In genomic region chr8:83999825-84000224, GRCm38 (mm10) we compare ENCODE assay signal across 14 mouse cellular contexts. TPM values are rescaled to one million over a fixed set of nuclear protein-coding genes. Genes with fewer than 3 reads are reported as not detected.
A peak's percentile ranks its signal among the peaks of the same experiment; 100 is the strongest.
DNase-seq lines count a peak whose midpoint lies in the region; ATAC-seq lines count a peak whose summit lies in the region.
"Had no signal": no experiment of that assay in that cellular context is flagged by ENCODE, and none has a peak within 500 bp of the region (broad histone marks: within the 10 kb centered on the region; RNA-seq: fewer than 3 reads in every experiment).

No protein-coding gene starts in this region.

- peaks cover 10% of the 10 kb centered on the region for H3K27me3 ChIP-seq in heart, embryonic 11.5 days (ENCODE audit: control insufficient read depth, insufficient read depth, low read length)
- peaks cover 16% of the 10 kb centered on the region; the same call in 1 of the 2 replicates for H3K27me3 ChIP-seq in midbrain, embryonic 14.5 days (ENCODE audit: control insufficient read depth, insufficient read depth, low read length)
- peaks cover 18% of the 10 kb centered on the region for H3K27me3 ChIP-seq in midbrain, embryonic 15.5 days (replicated peaks)
- H3K27me3 ChIP-seq in intestine, embryonic 16.5 days (replicated peaks; ENCODE audit: control insufficient read depth, insufficient read depth, low read length), result no peaks in the 10 kb centered on the region
- H3K27me3 ChIP-seq in neural tube, embryonic 14.5 days (ENCODE audit: control insufficient read depth, insufficient read depth, low read length), result 0 out of 2 replicates have a peak, but pooled peaks cover 6% of the 10 kb centered on the region
- H3K27me3 ChIP-seq: CH12.LX had no signal

- WGBS in heart, embryonic 11.5 days (ENCODE audit: insufficient replicate concordance), result 91% methylated on average over 2 of the region's 2 CpGs
- whole genome bisulfite sequencing in midbrain, embryonic 14.5 days, result 90% methylated on average over 2 of the region's 2 CpGs
- WGBS in midbrain, embryonic 15.5 days, result 89% methylated on average over 2 of the region's 2 CpGs
- 89% methylated on average over 2 of the region's 2 CpGs for WGBS in intestine, embryonic 16.5 days
- WGBS in neural tube, embryonic 14.5 days, result 92% methylated on average over 2 of the region's 2 CpGs

- peaks cover 27% of the 10 kb centered on the region for H3K4me1 ChIP-seq in heart, embryonic 11.5 days (ENCODE audit: control insufficient read depth, insufficient read depth, low read length)
- H3K4me1 ChIP-seq in midbrain, embryonic 14.5 days (ENCODE audit: control insufficient read depth, insufficient read depth, low read length), result peaks cover 16% of the 10 kb centered on the region
- H3K4me1 ChIP-seq in midbrain, embryonic 15.5 days, result peaks cover 42% of the 10 kb centered on the region
- H3K4me1 ChIP-seq in intestine, embryonic 16.5 days (ENCODE audit: control insufficient read depth, insufficient read depth, low read length), result peaks cover 36% of the 10 kb centered on the region
- peaks cover 18% of the 10 kb centered on the region for H3K4me1 ChIP-seq in neural tube, embryonic 14.5 days (ENCODE audit: control insufficient read depth, insufficient read depth, low read length)

- ATAC-seq in heart, embryonic 11.5 days (replicated peaks; ENCODE audit: insufficient number of reproducible peaks, low FRiP score, low TSS enrichment), result no peak
- ATAC-seq in midbrain, embryonic 14.5 days (ENCODE audit: low FRiP score, low TSS enrichment), result no peak
- no peak for ATAC-seq in midbrain, embryonic 15.5 days (replicated peaks)
- ATAC-seq in intestine, embryonic 16.5 days, result no peak
- no peak for ATAC-seq in neural tube, embryonic 14.5 days (ENCODE audit: low read depth)
- ATAC-seq: lung, postnatal 0 days had no signal

- intact Hi-C loops in heart, postnatal 10 days (cut with DNase I), result loop anchor here (5.0 kb wide), 1 partner anchor 43 kb away; the partner anchor contains the start of genes Asf1b and Gm10644

- H3K9me3 ChIP-seq in heart, embryonic 11.5 days (replicated peaks; ENCODE audit: control insufficient read depth, low read length), result no peaks in the 10 kb centered on the region
- H3K9me3 ChIP-seq in midbrain, embryonic 14.5 days (ENCODE audit: control insufficient read depth, low read length), result no peaks in the 10 kb centered on the region
- no peaks in the 10 kb centered on the region for H3K9me3 ChIP-seq in midbrain, embryonic 15.5 days
- no peaks in the 10 kb centered on the region for H3K9me3 ChIP-seq in intestine, embryonic 16.5 days (ENCODE audit: control insufficient read depth, low read length)
- H3K9me3 ChIP-seq in neural tube, embryonic 14.5 days (ENCODE audit: control insufficient read depth, low read length), result no peaks in the 10 kb centered on the region

- no peak overlapping the region for H3K9ac ChIP-seq in heart, embryonic 11.5 days (ENCODE audit: low read depth, low read length)
- 0 out of 2 replicates have a peak overlapping the region, but pooled peaks have one; percentile 67 for H3K9ac ChIP-seq in midbrain, embryonic 14.5 days (replicated peaks; ENCODE audit: low read length)
- H3K9ac ChIP-seq in midbrain, embryonic 15.5 days, result no peak overlapping the region
- peak overlapping the region; percentile 85; the same call in 1 of the 2 replicates for H3K9ac ChIP-seq in intestine, embryonic 16.5 days (ENCODE audit: low read depth, low read length)
- H3K9ac ChIP-seq in neural tube, embryonic 14.5 days (replicated peaks; ENCODE audit: low read depth, low read length), result no peak overlapping the region

- H3K27ac ChIP-seq in heart, embryonic 11.5 days (ENCODE audit: low read depth, low read length), result no peak overlapping the region
- H3K27ac ChIP-seq in midbrain, embryonic 14.5 days (replicated peaks; ENCODE audit: low read depth, low read length), result no peak overlapping the region
- H3K27ac ChIP-seq in midbrain, embryonic 15.5 days, result no peak overlapping the region
- H3K27ac ChIP-seq in intestine, embryonic 16.5 days (ENCODE audit: low read length), result no peak overlapping the region
- H3K27ac ChIP-seq in neural tube, embryonic 14.5 days (ENCODE audit: low read depth, low read length), result no peak overlapping the region
- H3K27ac ChIP-seq: heart, adult 2 months had no signal

- DNase-seq in heart, postnatal 10 days, result no peak
- DNase-seq in midbrain, embryonic 14.5 days, result no peak
- DNase-seq in urinary bladder, adult 2 months (ENCODE audit: low spot score), result no peak
- no peak for DNase-seq in layer of hippocampus, adult 18-20 months (ENCODE audit: low spot score in 2 of 2)
- DNase-seq: heart, adult 2 months; right cerebral cortex, postnatal 25 days had no signal

- no peak overlapping the region; the same call in 1 of the 2 replicates for H3K4me2 ChIP-seq in heart, embryonic 11.5 days
- H3K4me2 ChIP-seq in midbrain, embryonic 14.5 days (ENCODE audit: low read length), result peak overlapping the region; percentile 77
- H3K4me2 ChIP-seq in midbrain, embryonic 15.5 days, result no peak overlapping the region
- no peak overlapping the region for H3K4me2 ChIP-seq in intestine, embryonic 16.5 days (ENCODE audit: low read depth, low read length)
- 0 out of 2 replicates have a peak overlapping the region, but pooled peaks have one; percentile 5 for H3K4me2 ChIP-seq in neural tube, embryonic 14.5 days (ENCODE audit: low read depth, low read length)

- H3K36me3 ChIP-seq in heart, embryonic 11.5 days (ENCODE audit: control insufficient read depth, insufficient read depth, low read length), result peaks cover 4% of the 10 kb centered on the region
- peaks cover 17% of the 10 kb centered on the region for H3K36me3 ChIP-seq in midbrain, embryonic 14.5 days (ENCODE audit: control insufficient read depth, insufficient read depth, low read length)
- H3K36me3 ChIP-seq in midbrain, embryonic 15.5 days (replicated peaks), result peaks cover 4% of the 10 kb centered on the region; the same call in 1 of the 2 replicates
- no peaks in the 10 kb centered on the region for H3K36me3 ChIP-seq in intestine, embryonic 16.5 days (ENCODE audit: control insufficient read depth, insufficient read depth, low read length)
- peaks cover 5% of the 10 kb centered on the region; the same call in 1 of the 2 replicates for H3K36me3 ChIP-seq in neural tube, embryonic 14.5 days (ENCODE audit: control insufficient read depth, insufficient read depth, low read length)

- 0 out of 2 replicates have a peak overlapping the region, but pooled peaks have one; percentile 3 for H3K4me3 ChIP-seq in heart, embryonic 11.5 days (ENCODE audit: low read depth, low read length)
- H3K4me3 ChIP-seq in midbrain, embryonic 14.5 days (replicated peaks; ENCODE audit: low read depth, low read length), result no peak overlapping the region
- no peak overlapping the region for H3K4me3 ChIP-seq in midbrain, embryonic 15.5 days
- no peak overlapping the region for H3K4me3 ChIP-seq in intestine, embryonic 16.5 days (ENCODE audit: low read length)
- no peak overlapping the region for H3K4me3 ChIP-seq in neural tube, embryonic 14.5 days (ENCODE audit: low read depth, low read length)
- H3K4me3 ChIP-seq: heart, adult 2 months had no signal

RNA-seq across cellular contexts. Expression of gene 1700067K01Rik, which starts 1.5 kb away (rescaled TPM):
- 0.42 and 0.52 TPM in 2 replicates for polyA plus RNA-seq in heart, embryonic 11.5 days (2014; fragmentation: Nextera tagmentation; extraction: Ambion mirVana)
- total RNA-seq in heart, postnatal 10 days (2021), result not detected
- 0.53 and 0.89 TPM in 2 replicates for polyA plus RNA-seq in midbrain, embryonic 14.5 days (2014; fragmentation: Nextera tagmentation; extraction: Ambion mirVana)
- polyA plus RNA-seq in midbrain, embryonic 15.5 days (2015; fragmentation: Nextera tagmentation; extraction: Ambion mirVana), result 0.66 and 1.0 TPM in 2 replicates
- 0.66 and 0.84 TPM in 2 replicates for polyA plus RNA-seq in intestine, embryonic 16.5 days (2015; fragmentation: Nextera tagmentation; extraction: Ambion mirVana)
- 0.86 and 0.95 TPM in 2 replicates for polyA plus RNA-seq in neural tube, embryonic 14.5 days (2014; fragmentation: Nextera tagmentation; extraction: Ambion mirVana)
- 0.18 and 0.19 TPM in 2 replicates for polyA plus RNA-seq in urinary bladder, adult 2 months (2012; rRNA removed)
- under 1 TPM; 0.50 to 0.61 TPM for total RNA-seq in layer of hippocampus, adult 18-20 months (2021)
- polyA plus RNA-seq: frontal cortex, adult 2 months had no signal

RNA-seq across cellular contexts. Expression of gene Samd1, which starts 2.4 kb away (rescaled TPM):
- 8.1 and 10.1 TPM in 2 replicates for polyA plus RNA-seq in heart, embryonic 11.5 days (2014; fragmentation: Nextera tagmentation; extraction: Ambion mirVana)
- total RNA-seq in heart, postnatal 10 days (2021), result 10 to 100 TPM; 30.6 to 39.0 TPM
- 10.5 and 14.2 TPM in 2 replicates for polyA plus RNA-seq in midbrain, embryonic 14.5 days (2014; fragmentation: Nextera tagmentation; extraction: Ambion mirVana)
- 7.1 and 7.2 TPM in 2 replicates for polyA plus RNA-seq in midbrain, embryonic 15.5 days (2015; fragmentation: Nextera tagmentation; extraction: Ambion mirVana)
- polyA plus RNA-seq in intestine, embryonic 16.5 days (2015; fragmentation: Nextera tagmentation; extraction: Ambion mirVana), result 5.8 and 6.0 TPM in 2 replicates
- polyA plus RNA-seq in neural tube, embryonic 14.5 days (2014; fragmentation: Nextera tagmentation; extraction: Ambion mirVana), result 13.6 and 14.8 TPM in 2 replicates
- 34.5 and 36.0 TPM in 2 replicates for polyA plus RNA-seq in urinary bladder, adult 2 months (2012; rRNA removed)
- total RNA-seq in layer of hippocampus, adult 18-20 months (2021), result 10 to 100 TPM; 42.1 to 44.4 TPM

RNA-seq across cellular contexts. Expression of gene 2210011C24Rik, which starts 12.1 kb away (rescaled TPM):
- polyA plus RNA-seq in heart, embryonic 11.5 days (2014; fragmentation: Nextera tagmentation; extraction: Ambion mirVana), result 0.11 TPM in 1 of 2 replicates, not detected in the other
- 1 to 10 TPM in 1 of 2 experiments, under 1 TPM in 1; 0.62 to 1.4 TPM for total RNA-seq in heart, postnatal 10 days (2021)
- 0.94 TPM in 1 of 2 replicates, not detected in the other for polyA plus RNA-seq in midbrain, embryonic 14.5 days (2014; fragmentation: Nextera tagmentation; extraction: Ambion mirVana)
- polyA plus RNA-seq in midbrain, embryonic 15.5 days (2015; fragmentation: Nextera tagmentation; extraction: Ambion mirVana), result 0.26 and 0.39 TPM in 2 replicates
- polyA plus RNA-seq in intestine, embryonic 16.5 days (2015; fragmentation: Nextera tagmentation; extraction: Ambion mirVana), result 2.1 and 3.1 TPM in 2 replicates
- polyA plus RNA-seq in neural tube, embryonic 14.5 days (2014; fragmentation: Nextera tagmentation; extraction: Ambion mirVana), result 1.9 TPM in 1 of 2 replicates, not detected in the other
- 0.14 and 0.15 TPM in 2 replicates for polyA plus RNA-seq in urinary bladder, adult 2 months (2012; rRNA removed)
- 1 to 10 TPM in 1 of 2 experiments, under 1 TPM in 1; 0.63 to 2.0 TPM for total RNA-seq in layer of hippocampus, adult 18-20 months (2021)
- total RNA-seq: CH12.LX; layer of hippocampus, postnatal 10 days had no signal

RNA-seq across cellular contexts. Expression of gene Palm3, which starts 21.4 kb away (rescaled TPM):
- 0.57 and 0.77 TPM in 2 replicates for polyA plus RNA-seq in heart, embryonic 11.5 days (2014; fragmentation: Nextera tagmentation; extraction: Ambion mirVana)
- under 1 TPM; 0.19 to 0.20 TPM for total RNA-seq in heart, postnatal 10 days (2021)
- polyA plus RNA-seq in midbrain, embryonic 14.5 days (2014; fragmentation: Nextera tagmentation; extraction: Ambion mirVana), result 0.65 and 0.87 TPM in 2 replicates
- polyA plus RNA-seq in midbrain, embryonic 15.5 days (2015; fragmentation: Nextera tagmentation; extraction: Ambion mirVana), result 2.6 and 2.8 TPM in 2 replicates
- polyA plus RNA-seq in intestine, embryonic 16.5 days (2015; fragmentation: Nextera tagmentation; extraction: Ambion mirVana), result 5.8 and 6.4 TPM in 2 replicates
- polyA plus RNA-seq in neural tube, embryonic 14.5 days (2014; fragmentation: Nextera tagmentation; extraction: Ambion mirVana), result 5.1 and 5.2 TPM in 2 replicates
- polyA plus RNA-seq in urinary bladder, adult 2 months (2012; rRNA removed), result 0.21 and 0.24 TPM in 2 replicates
- 1 to 10 TPM; 3.5 to 4.1 TPM for total RNA-seq in layer of hippocampus, adult 18-20 months (2021)

RNA-seq across cellular contexts. Expression of gene Prkaca, which starts 27.0 kb away (rescaled TPM):
- 136 and 139 TPM in 2 replicates for polyA plus RNA-seq in heart, embryonic 11.5 days (2014; fragmentation: Nextera tagmentation; extraction: Ambion mirVana)
- 100 to 1,000 TPM; 398 to 429 TPM for total RNA-seq in heart, postnatal 10 days (2021)
- 181 and 207 TPM in 2 replicates for polyA plus RNA-seq in midbrain, embryonic 14.5 days (2014; fragmentation: Nextera tagmentation; extraction: Ambion mirVana)
- 228 and 238 TPM in 2 replicates for polyA plus RNA-seq in midbrain, embryonic 15.5 days (2015; fragmentation: Nextera tagmentation; extraction: Ambion mirVana)
- 24.6 and 77.1 TPM in 2 replicates for polyA plus RNA-seq in intestine, embryonic 16.5 days (2015; fragmentation: Nextera tagmentation; extraction: Ambion mirVana)
- 175 and 181 TPM in 2 replicates for polyA plus RNA-seq in neural tube, embryonic 14.5 days (2014; fragmentation: Nextera tagmentation; extraction: Ambion mirVana)
- 74.4 and 81.2 TPM in 2 replicates for polyA plus RNA-seq in urinary bladder, adult 2 months (2012; rRNA removed)
- 100 to 1,000 TPM; 274 to 277 TPM for total RNA-seq in layer of hippocampus, adult 18-20 months (2021)

Comparison
In these comparisons a context has a peak if more than half of its experiments do, and no peak if none do; other contexts are left out.
1. H3K4me2 ChIP-seq: peak in midbrain, embryonic 14.5 days (single experiment) and neural tube, embryonic 14.5 days (single experiment); none in heart, embryonic 11.5 days (single experiment), midbrain, embryonic 15.5 days (single experiment) and intestine, embryonic 16.5 days (single experiment).
2. H3K9ac ChIP-seq: peak in midbrain, embryonic 14.5 days (single experiment) and intestine, embryonic 16.5 days (single experiment); none in heart, embryonic 11.5 days (single experiment), midbrain, embryonic 15.5 days (single experiment) and neural tube, embryonic 14.5 days (single experiment).